Mouse (Mus musculus) megakaryocyte, embryonic 14.5 days (primary cell): ENCODE results near the gene Vamp2.

Experiments used
- FLI1 ChIP-seq: IDR thresholded peaks from 2 replicates; pipeline ENCODE4 v1.6.1; 2012; ENCODE audit warnings: low read length, inconsistent platforms, mixed read lengths
- GATA1 ChIP-seq: IDR thresholded peaks from 3 replicates; pipeline ENCODE4 v1.6.1; 2012; ENCODE audit warnings: mixed read lengths, low read length, inconsistent platforms, borderline replicate concordance

GRCm38 (mm10) chr11:69065394-69065925 lies 22.8 kb upstream of the Vamp2 start:
- no peak for TF ChIP-seq GATA1
- TF ChIP-seq FLI1 = no peak
